Mouse (Mus musculus) lung, adult 2 months (tissue): ENCODE measurements around the gene C1s1.

ENCODE experiments used
- CTCF ChIP-seq: fragments of 200-500 bp; IDR thresholded peaks from 2 replicates; pipeline ENCODE4 v1.5.1; 2011; ENCODE audit warnings: mild to moderate bottlenecking, low read length, control low read depth; ENCODE audit not compliant: insufficient read depth
- POLR2A ChIP-seq: fragments of 200-500 bp; IDR thresholded peaks from 2 replicates; pipeline ENCODE4 v1.6.1; 2011; ENCODE audit warnings: low read depth, mild to moderate bottlenecking, control low read depth, low read length, borderline replicate concordance; ENCODE audit errors: extremely low read depth

GRCm38 (mm10) chr6:124570026-124570425 lies 27.9 kb upstream of the C1s1 start, which contains the start of gene C1rb:
- TF ChIP-seq CTCF, result peak; percentile 72
- no peak for TF ChIP-seq POLR2A
